Comparison of ENCODE assay signal across 16 mouse cellular contexts in the genomic region with DNA sequence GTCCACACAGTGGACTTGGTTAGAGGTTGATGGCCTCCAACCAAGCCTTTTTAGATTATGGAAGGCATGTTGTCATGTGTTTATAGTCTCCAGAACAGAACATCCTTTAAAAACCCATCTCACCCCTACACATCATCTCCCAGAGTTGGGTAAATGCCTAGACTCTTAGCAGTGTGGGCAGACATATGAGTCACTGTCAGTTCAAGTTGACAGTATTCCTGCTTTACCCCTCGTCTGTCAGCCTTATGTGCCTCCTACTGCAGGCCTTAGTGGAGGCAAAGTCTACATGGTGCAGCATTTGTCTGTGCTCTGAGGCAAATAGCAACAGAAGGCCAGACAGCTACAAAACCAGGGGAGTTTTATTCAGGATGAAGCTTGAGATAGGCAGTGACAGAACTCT.
A peak's percentile ranks its signal among the peaks of the same experiment; 100 is the strongest.
DNase-seq lines count a peak whose midpoint lies in the region; ATAC-seq lines count a peak whose summit lies in the region.
"Had no signal": no experiment of that assay in that cellular context is flagged by ENCODE, and none has a peak within 500 bp of the region (broad histone marks: within the 10 kb centered on the region; RNA-seq: fewer than 3 reads in every experiment).

No protein-coding gene starts in this region.

- ATAC-seq in frontal cortex, adult (ENCODE audit: low TSS enrichment) = peak; percentile 100
- no peak for ATAC-seq in kidney, embryonic 14.5 days (ENCODE audit: low FRiP score, low TSS enrichment)
- ATAC-seq: inflammation-experienced regulatory T-cells, adult 6 months; midbrain, embryonic 13.5 days had no signal

- no peak overlapping the region for H3K9ac ChIP-seq in kidney, embryonic 14.5 days (ENCODE audit: low read depth, low read length)
- H3K9ac ChIP-seq: heart, embryonic 13.5 days; kidney, embryonic 15.5 days; midbrain, embryonic 13.5 days had no signal

- no peak overlapping the region for H3K4me2 ChIP-seq in kidney, embryonic 14.5 days (replicated peaks; ENCODE audit: low read depth, low read length)
- H3K4me2 ChIP-seq: heart, embryonic 13.5 days; kidney, embryonic 15.5 days; liver, embryonic 11.5 days; midbrain, embryonic 13.5 days had no signal

- H3K27ac ChIP-seq in kidney, embryonic 14.5 days (ENCODE audit: low read depth, low read length) = no peak overlapping the region
- H3K27ac ChIP-seq: heart, embryonic 13.5 days; kidney, embryonic 15.5 days; macrophage; midbrain, embryonic 13.5 days had no signal

- no peaks in the 10 kb centered on the region for H3K9me3 ChIP-seq in kidney, embryonic 14.5 days (ENCODE audit: control insufficient read depth, low read length)
- H3K9me3 ChIP-seq: heart, embryonic 13.5 days; kidney, embryonic 15.5 days; midbrain, embryonic 13.5 days had no signal

- H3K36me3 ChIP-seq in kidney, embryonic 14.5 days (ENCODE audit: control insufficient read depth, insufficient read depth, low read length) = no peaks in the 10 kb centered on the region
- H3K36me3 ChIP-seq: heart, embryonic 13.5 days; kidney, embryonic 15.5 days; midbrain, embryonic 13.5 days had no signal

- H3K27me3 ChIP-seq in kidney, embryonic 14.5 days (ENCODE audit: control insufficient read depth, insufficient read depth, low read length) = no peaks in the 10 kb centered on the region
- H3K27me3 ChIP-seq: heart, embryonic 13.5 days; midbrain, embryonic 13.5 days had no signal

- no peaks in the 10 kb centered on the region for H3K4me1 ChIP-seq in kidney, embryonic 14.5 days (ENCODE audit: control insufficient read depth, insufficient read depth, low read length)
- H3K4me1 ChIP-seq: kidney, embryonic 15.5 days had no signal

- DNase-seq in frontal cortex, postnatal 25 days (ENCODE audit: low spot score in 2 of 2) = no peak
- DNase-seq in right cerebral cortex, adult 2 months (ENCODE audit: low spot score in 2 of 2) = peak; percentile 58 to 69
- DNase-seq in right cerebral cortex, postnatal 4 days = no peak
- DNase-seq in left cerebral cortex, adult 9 months (ENCODE audit: low spot score in 2 of 2) = peak; percentile 61 to 68
- DNase-seq in T-cell, adult 2 months (ENCODE audit: low spot score) = no peak
- no peak for DNase-seq in heart, adult 9 months (ENCODE audit: low spot score in 2 of 2)
- DNase-seq: cerebellum, adult 11 months; cerebellum, postnatal 36 days had no signal

- 68% methylated on average over 1 of the region's 1 CpGs for WGBS in kidney, embryonic 14.5 days

- H3K4me3 ChIP-seq in kidney, embryonic 14.5 days (ENCODE audit: low read length) = no peak overlapping the region
- H3K4me3 ChIP-seq: heart, embryonic 13.5 days; kidney, embryonic 15.5 days; midbrain, embryonic 13.5 days had no signal

Comparison
In these comparisons a context has a peak if more than half of its experiments do, and no peak if none do; other contexts are left out.
1. DNase-seq: peak in right cerebral cortex, adult 2 months (2 of 2) and left cerebral cortex, adult 9 months (2 of 2); none in frontal cortex, postnatal 25 days (0 of 2), right cerebral cortex, postnatal 4 days (single experiment), T-cell, adult 2 months (single experiment) and heart, adult 9 months (0 of 2).